Mouse (Mus musculus): Measurements from ENCODE around the gene Zfp13. TPM values are rescaled to one million over a fixed set of nuclear protein-coding genes. Genes with fewer than 3 reads are reported as not detected.
A peak's percentile ranks its signal among the peaks of the same experiment; 100 is the strongest.

Zfp13 gene
- polyA plus RNA-seq, 1 experiment: 0.03 TPM

GRCm38 (mm10) chr17:23546702-23547505, 52.4 kb downstream of the Zfp13 start:
- TF ChIP-seq TAL1 (IDR thresholded peaks at IDR 0.05; ENCODE audit: low read length) (no peak), GATA1 (IDR thresholded peaks at IDR 0.05; ENCODE audit: low read length) (no peak)
- peaks cover 62% of the 10 kb centered on the region for H3K4me1 ChIP-seq (ENCODE audit: control insufficient read depth)
- 0 out of 2 replicates have a peak, but pooled peaks cover 2% of the 10 kb centered on the region for H3K27me3 ChIP-seq (ENCODE audit: control insufficient read depth)
- H3K9me3 ChIP-seq (ENCODE audit: control insufficient read depth, low read length): no peaks in the 10 kb centered on the region
- H3K4me3 ChIP-seq (replicated peaks): peak overlapping the region; percentile 76
- H3K36me3 ChIP-seq (ENCODE audit: control insufficient read depth): no peaks in the 10 kb centered on the region

GRCm38 (mm10) chr17:23546333-23546701, 53.0 kb downstream of the Zfp13 start:
- TF ChIP-seq TAL1 (IDR thresholded peaks at IDR 0.05; ENCODE audit: low read length) (no peak), GATA1 (IDR thresholded peaks at IDR 0.05; ENCODE audit: low read length) (no peak)
- Histone ChIP-seq H3K4me3 (replicated peaks) (peak overlapping the region; percentile 76), H3K4me1 (ENCODE audit: control insufficient read depth) (peaks cover 61% of the 10 kb centered on the region), H3K36me3 (ENCODE audit: control insufficient read depth) (no peaks in the 10 kb centered on the region), H3K27me3 (ENCODE audit: control insufficient read depth) (0 out of 2 replicates have a peak, but pooled peaks cover 2% of the 10 kb centered on the region), H3K9me3 (ENCODE audit: control insufficient read depth, low read length) (no peaks in the 10 kb centered on the region)

- peak overlapping the region; percentile 76 for H3K4me3 ChIP-seq (replicated peaks)
- peaks cover 61% of the 10 kb centered on the region for H3K4me1 ChIP-seq (ENCODE audit: control insufficient read depth)
- H3K9me3 ChIP-seq (ENCODE audit: control insufficient read depth, low read length): no peaks in the 10 kb centered on the region
- no peaks in the 10 kb centered on the region for H3K36me3 ChIP-seq (ENCODE audit: control insufficient read depth)
- 0 out of 2 replicates have a peak, but pooled peaks cover 2% of the 10 kb centered on the region for H3K27me3 ChIP-seq (ENCODE audit: control insufficient read depth)
- no peak for TF ChIP-seq GATA1 (IDR thresholded peaks at IDR 0.05; ENCODE audit: low read length)
- no peak for TF ChIP-seq TAL1 (IDR thresholded peaks at IDR 0.05; ENCODE audit: low read length)
Observed at GRCm38 (mm10) chr17:23545841-23546240, 53.4 kb downstream of the Zfp13 start.

- Histone ChIP-seq H3K36me3 (ENCODE audit: control insufficient read depth) (no peaks in the 10 kb centered on the region), H3K4me3 (replicated peaks) (no peak overlapping the region), H3K9me3 (ENCODE audit: control insufficient read depth, low read length) (no peaks in the 10 kb centered on the region), H3K27me3 (ENCODE audit: control insufficient read depth) (0 out of 2 replicates have a peak, but pooled peaks cover 2% of the 10 kb centered on the region), H3K4me1 (ENCODE audit: control insufficient read depth) (peaks cover 61% of the 10 kb centered on the region)
- TF ChIP-seq TAL1 (IDR thresholded peaks at IDR 0.05; ENCODE audit: low read length) (no peak), GATA1 (IDR thresholded peaks at IDR 0.05; ENCODE audit: low read length) (no peak)
Observed at GRCm38 (mm10) chr17:23544766-23545165, 54.5 kb downstream of the Zfp13 start.

DNA sequence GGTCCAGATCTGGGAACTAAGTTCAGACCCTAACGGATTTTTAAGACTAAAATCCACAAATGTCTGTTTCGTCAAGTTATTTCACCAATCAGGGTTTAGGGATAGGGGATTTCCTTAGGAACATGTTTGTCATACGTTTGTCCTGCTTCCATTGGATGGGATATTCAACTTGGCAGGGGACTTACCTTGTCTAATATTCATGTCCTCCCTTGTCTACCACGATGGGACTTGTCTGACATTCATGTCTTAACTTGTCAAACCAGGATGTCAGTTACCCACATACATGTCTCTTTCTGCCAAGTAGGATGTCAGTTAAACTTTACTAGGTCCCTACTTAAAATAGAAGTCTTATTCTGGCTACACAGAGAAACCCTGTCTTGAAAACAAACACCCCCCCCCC, 55.3 kb downstream of the Zfp13 start:
- Histone ChIP-seq H3K9me3 (ENCODE audit: control insufficient read depth, low read length) (no peaks in the 10 kb centered on the region), H3K27me3 (ENCODE audit: control insufficient read depth) (0 out of 2 replicates have a peak, but pooled peaks cover 2% of the 10 kb centered on the region), H3K4me3 (replicated peaks) (no peak overlapping the region), H3K36me3 (ENCODE audit: control insufficient read depth) (no peaks in the 10 kb centered on the region), H3K4me1 (ENCODE audit: control insufficient read depth) (peaks cover 53% of the 10 kb centered on the region)
- TF ChIP-seq TAL1 (IDR thresholded peaks at IDR 0.05; ENCODE audit: low read length): no peak
- no peak for TF ChIP-seq GATA1 (IDR thresholded peaks at IDR 0.05; ENCODE audit: low read length)

- 0 out of 2 replicates have a peak, but pooled peaks cover 2% of the 10 kb centered on the region for H3K27me3 ChIP-seq (ENCODE audit: control insufficient read depth)
- H3K4me3 ChIP-seq (replicated peaks): no peak overlapping the region
- H3K4me1 ChIP-seq (ENCODE audit: control insufficient read depth): peaks cover 52% of the 10 kb centered on the region
- no peak for TF ChIP-seq TAL1 (IDR thresholded peaks at IDR 0.05; ENCODE audit: low read length)
- no peak for TF ChIP-seq GATA1 (IDR thresholded peaks at IDR 0.05; ENCODE audit: low read length)
- no peaks in the 10 kb centered on the region for H3K36me3 ChIP-seq (ENCODE audit: control insufficient read depth)
- no peaks in the 10 kb centered on the region for H3K9me3 ChIP-seq (ENCODE audit: control insufficient read depth, low read length)
Observed at GRCm38 (mm10) chr17:23543325-23543724, 56.0 kb downstream of the Zfp13 start.

GRCm38 (mm10) chr17:23542835-23543234, 56.5 kb downstream of the Zfp13 start:
- H3K4me1 ChIP-seq (ENCODE audit: control insufficient read depth): peaks cover 54% of the 10 kb centered on the region

GRCm38 (mm10) chr17:23542004-23542720, 57.1 kb downstream of the Zfp13 start:
- Histone ChIP-seq H3K4me1 (ENCODE audit: control insufficient read depth) (peaks cover 53% of the 10 kb centered on the region), H3K27me3 (ENCODE audit: control insufficient read depth) (peaks cover 9% of the 10 kb centered on the region), H3K36me3 (ENCODE audit: control insufficient read depth) (no peaks in the 10 kb centered on the region), H3K4me3 (replicated peaks) (peak overlapping the region; percentile 18), H3K9me3 (ENCODE audit: control insufficient read depth, low read length) (no peaks in the 10 kb centered on the region)
- no peak for TF ChIP-seq GATA1 (IDR thresholded peaks at IDR 0.05; ENCODE audit: low read length)
- TF ChIP-seq TAL1 (IDR thresholded peaks at IDR 0.05; ENCODE audit: low read length): no peak

More at GRCm38 (mm10) chr17:23542835-23543234, 56.5 kb downstream of the Zfp13 start:
- Histone ChIP-seq H3K4me3 (replicated peaks) (no peak overlapping the region), H3K36me3 (ENCODE audit: control insufficient read depth) (no peaks in the 10 kb centered on the region), H3K27me3 (ENCODE audit: control insufficient read depth) (peaks cover 6% of the 10 kb centered on the region), H3K9me3 (ENCODE audit: control insufficient read depth, low read length) (no peaks in the 10 kb centered on the region)
- TF ChIP-seq TAL1 (IDR thresholded peaks at IDR 0.05; ENCODE audit: low read length): no peak
- no peak for TF ChIP-seq GATA1 (IDR thresholded peaks at IDR 0.05; ENCODE audit: low read length)

Measured in erythroblast, embryonic 14.5 days (primary cell).